18 mouse cellular contexts compared by ENCODE assay signal in genomic region chr10:116719616-116720015, GRCm38 (mm10).
"Had no signal": no experiment of that assay in that cellular context is flagged by ENCODE, and none has a peak within 500 bp of the region (broad histone marks: within the 10 kb centered on the region; RNA-seq: fewer than 3 reads in every experiment).

No protein-coding gene starts in this region.

- H3K36me3 ChIP-seq: midbrain, embryonic 10.5 days; midbrain, embryonic 13.5 days; neural tube, embryonic 13.5 days; neural tube, embryonic 15.5 days had no signal

- H3K9ac ChIP-seq: lung, embryonic 14.5 days; midbrain, embryonic 13.5 days; neural tube, embryonic 13.5 days; neural tube, embryonic 15.5 days had no signal

- H3K9me3 ChIP-seq: midbrain, embryonic 10.5 days; midbrain, embryonic 13.5 days; neural tube, embryonic 13.5 days; neural tube, embryonic 15.5 days had no signal

- ATAC-seq: midbrain, embryonic 13.5 days; midbrain, embryonic 16.5 days had no signal

- H3K4me2 ChIP-seq: lung, embryonic 14.5 days; midbrain, embryonic 13.5 days; neural tube, embryonic 13.5 days; neural tube, embryonic 15.5 days had no signal

- H3K27ac ChIP-seq: midbrain, embryonic 10.5 days; midbrain, embryonic 13.5 days; neural tube, embryonic 13.5 days; neural tube, embryonic 15.5 days had no signal

- H3K27me3 ChIP-seq: midbrain, embryonic 13.5 days; neural tube, embryonic 13.5 days; neural tube, embryonic 15.5 days had no signal

- DNase-seq: lung, adult 18-20 months; lung, embryonic 14.5 days; lung, postnatal 10 days; lung, postnatal 4 days; retina, postnatal 1 day; right cerebral cortex, adult 18-20 months; right cerebral cortex, postnatal 25 days; right cerebral cortex, postnatal 4 days; spleen, adult 18-20 months; thymus, adult 2 months; thymus, postnatal 25 days; thymus, postnatal 4 days had no signal

- H3K4me3 ChIP-seq: midbrain, embryonic 10.5 days; midbrain, embryonic 13.5 days; myocyte; neural tube, embryonic 13.5 days; neural tube, embryonic 15.5 days had no signal
